Mouse (Mus musculus) brain, embryonic 14.5 days (tissue): ENCODE results near the gene Atp9a. TPM values are rescaled to one million over a fixed set of nuclear protein-coding genes. Genes with fewer than 3 reads are reported as not detected.

Experiments used
- DNase-seq: peaks from one replicate; pipeline ENCODE4 v3.0.0-alpha.2; 2011; ENCODE audit warnings: low read depth
- CTCF ChIP-seq: fragments of 200-500 bp; IDR thresholded peaks from 2 replicates; pipeline ENCODE4 v1.5.1; 2012; ENCODE audit warnings: inconsistent platforms, mild to moderate bottlenecking, moderate library complexity, borderline replicate concordance; ENCODE audit not compliant: insufficient read depth, insufficient read length; ENCODE audit errors: extremely low read depth
- POLR2A ChIP-seq: fragments of 200-500 bp; IDR thresholded peaks from 2 replicates; pipeline ENCODE4 v1.6.1; 2012; ENCODE audit warnings: mild to moderate bottlenecking, inconsistent platforms, borderline replicate concordance; ENCODE audit not compliant: poor library complexity, insufficient read depth, insufficient read length, severe bottlenecking; ENCODE audit errors: extremely low read depth
- polyA plus RNA-seq: library from polyadenylated mRNA; depleted of rRNA; stranded (reverse); fragments of >200 nt; gene quantifications from 2 replicates; pipeline ENCODE4 v1.2.3, GENCODE M21; 2012

Atp9a gene
- polyA plus RNA-seq, 1 experiment, result 302 TPM

- TF ChIP-seq CTCF (no peak), POLR2A (no peak)
- no peak for DNase-seq
These were observed 87.7 kb downstream of the Atp9a start for GRCm38 (mm10) chr2:168654482-168654881.

GRCm38 (mm10) chr2:168651757-168652156 is 90.5 kb downstream of the Atp9a start:
- no peak for DNase-seq
- TF ChIP-seq CTCF (peak; percentile 55; the same call in 1 of the 2 replicates), POLR2A (no peak)

- DNase-seq, result no peak
- TF ChIP-seq POLR2A, result no peak
- TF ChIP-seq CTCF, result no peak
These were observed 94.0 kb downstream of the Atp9a start for GRCm38 (mm10) chr2:168648171-168648570.

- TF ChIP-seq POLR2A (no peak), CTCF (no peak)
- peak; percentile 80 for DNase-seq
These were observed 97.4 kb downstream of the Atp9a start for GRCm38 (mm10) chr2:168644855-168645254.

- peak; percentile 44 for DNase-seq
- TF ChIP-seq POLR2A (no peak), CTCF (no peak)
These were observed 98.6 kb downstream of the Atp9a start for GRCm38 (mm10) chr2:168643524-168644177.

GRCm38 (mm10) chr2:168642187-168642586 is 100.0 kb downstream of the Atp9a start:
- TF ChIP-seq POLR2A (no peak), CTCF (no peak)
- DNase-seq, result peak; percentile 84

- DNase-seq, result no peak
- TF ChIP-seq CTCF, result no peak
- no peak for TF ChIP-seq POLR2A
These were observed 101.7 kb downstream of the Atp9a start for GRCm38 (mm10) chr2:168640460-168640859.

GRCm38 (mm10) chr2:168634881-168635280 is 107.3 kb downstream of the Atp9a start:
- TF ChIP-seq POLR2A, result no peak
- TF ChIP-seq CTCF, result no peak
- DNase-seq, result no peak

GRCm38 (mm10) chr2:168633301-168633816 is 108.8 kb downstream of the Atp9a start:
- TF ChIP-seq CTCF, result no peak
- no peak for TF ChIP-seq POLR2A
- DNase-seq, result no peak

GRCm38 (mm10) chr2:168632543-168632942 is 109.7 kb downstream of the Atp9a start:
- no peak for TF ChIP-seq POLR2A
- no peak for TF ChIP-seq CTCF
- no peak for DNase-seq

- peak; percentile 81 for DNase-seq
- TF ChIP-seq POLR2A (no peak), CTCF (peak; percentile 94)
These were observed 113.4 kb downstream of the Atp9a start for GRCm38 (mm10) chr2:168628787-168629186.

GRCm38 (mm10) chr2:168627829-168628770 is 114.1 kb downstream of the Atp9a start:
- no peak for DNase-seq
- TF ChIP-seq CTCF, result no peak
- TF ChIP-seq POLR2A, result no peak
